Mouse (Mus musculus) erythroid progenitor cell, adult 5-6 weeks (primary cell): ENCODE measurements around the gene Reep3. TPM values are rescaled to one million over a fixed set of nuclear protein-coding genes. Genes with fewer than 3 reads are reported as not detected.
A peak's percentile ranks its signal among the peaks of the same experiment; 100 is the strongest.
"Not testable (repeated sequence)": the region's sequence is repeated elsewhere in the genome, so short reads cannot be mapped to it uniquely, and the experiment has no call there.

ENCODE experiments used
- ATAC-seq: replicated peaks from 2 replicates; pipeline ENCODE4 v1.8.0; 2016; ENCODE audit warnings: moderate number of reproducible peaks, mild to moderate bottlenecking, moderate TSS enrichment, inconsistent platforms; ENCODE audit not compliant: poor library complexity, low FRiP score, severe bottlenecking
- total RNA-seq, 2 experiments: library from RNA; stranded (forward) in 1 of 2; stranded (reverse) in 1 of 2; fragments of 150-400 nt in 1 of 2; fragments of 186-747, 209-891 nt in 1 of 2; gene quantifications; 2 replicates each; pipeline versions ENCODE4 v1.2.3 to v1.2.4; 2015 to 2017; ENCODE audit warnings: low replicate concordance in 2 of 2

Reep3 gene
- 9.7 and 23.9 TPM in 2 replicates for total RNA-seq (2015; ENCODE audit: low replicate concordance)
- total RNA-seq (2017; ENCODE audit: low replicate concordance), result 5.0 and 7.9 TPM in 2 replicates

DNA sequence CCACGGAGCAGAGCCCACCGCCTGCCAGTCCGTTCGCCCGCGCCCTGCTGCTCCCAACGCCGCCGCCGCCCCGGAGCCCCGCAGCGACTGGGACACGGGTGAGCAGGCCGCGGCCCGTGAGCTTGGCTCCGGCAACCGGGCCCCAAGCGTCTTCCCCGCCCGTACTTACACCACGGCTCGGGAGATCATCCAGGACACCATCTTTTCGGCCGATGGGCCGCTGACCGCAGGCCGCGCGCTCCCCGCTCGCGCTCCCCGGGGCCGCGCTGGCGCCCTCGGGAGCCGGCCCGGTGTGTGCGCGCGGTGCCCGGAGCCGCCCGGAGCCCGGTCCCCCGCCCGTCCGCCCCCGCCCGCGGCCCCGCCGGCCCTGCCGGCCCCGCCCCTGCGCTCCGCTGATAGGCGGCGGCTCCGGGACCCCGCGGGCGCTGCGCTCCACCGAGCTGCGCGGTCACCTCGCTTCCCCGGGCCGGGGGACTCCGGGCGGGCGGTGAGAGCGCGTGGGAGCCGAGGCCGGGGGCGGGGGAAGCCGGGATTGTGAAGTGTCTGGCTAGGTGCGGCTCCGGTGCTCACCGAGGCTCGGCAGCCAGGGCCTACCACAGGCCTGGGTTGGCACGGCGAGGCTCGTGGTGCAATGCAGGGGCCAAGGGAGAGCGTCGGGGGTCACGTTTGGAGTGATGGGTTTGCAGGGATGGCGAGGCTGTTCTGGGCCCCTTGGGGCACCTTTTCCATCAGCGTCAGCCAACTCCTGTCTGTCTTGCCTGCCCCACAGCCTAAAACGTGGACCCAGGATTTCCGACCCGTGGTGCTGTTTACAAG, at the start of gene Reep3:
Gene Reep3 (minus strand): TSS at position 325 of the 816 bp plus-strand sequence.
- ATAC-seq, result peak; percentile 49; the same call in 1 of the 2 replicates

DNA sequence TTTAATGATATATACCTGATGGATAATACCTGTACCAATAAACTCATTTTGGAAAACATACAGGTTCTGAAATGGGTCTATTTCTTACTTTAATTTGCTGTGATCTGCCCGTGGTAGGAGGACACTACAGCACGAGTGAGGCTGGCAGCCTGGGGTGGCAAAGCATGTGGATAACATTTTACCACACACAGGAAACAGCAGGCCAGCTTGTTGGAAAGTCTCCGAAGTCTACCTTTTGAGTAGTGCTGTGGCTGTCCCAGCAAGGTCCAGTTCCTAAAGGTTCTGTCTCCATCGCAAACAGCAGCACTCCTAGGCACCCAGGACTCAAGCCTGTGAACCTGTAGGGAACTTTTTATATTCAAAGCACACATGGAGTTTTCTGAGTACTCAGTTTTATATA, 48.9 kb upstream of the Reep3 start:
- no peak for ATAC-seq

DNA sequence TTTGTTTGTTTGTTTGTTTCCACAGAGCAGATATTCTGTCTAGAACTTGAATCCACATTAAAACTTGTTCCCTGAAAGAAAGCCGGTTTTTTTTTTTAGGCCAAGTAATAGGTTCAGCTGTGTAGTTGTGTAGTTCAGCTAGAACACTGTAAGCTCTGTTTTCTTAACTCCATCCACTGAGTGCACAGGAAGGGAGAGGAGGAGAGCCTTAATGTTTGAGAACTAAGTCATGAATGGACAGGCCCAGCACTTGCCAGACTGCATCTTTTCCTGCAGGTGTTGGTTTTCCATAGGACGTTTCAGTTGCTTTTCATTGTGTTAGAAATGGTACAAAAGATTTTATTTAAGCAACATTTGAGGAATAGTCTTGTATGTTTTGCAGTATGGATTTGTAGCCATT, 47.5 kb upstream of the Reep3 start:
- no peak for ATAC-seq

DNA sequence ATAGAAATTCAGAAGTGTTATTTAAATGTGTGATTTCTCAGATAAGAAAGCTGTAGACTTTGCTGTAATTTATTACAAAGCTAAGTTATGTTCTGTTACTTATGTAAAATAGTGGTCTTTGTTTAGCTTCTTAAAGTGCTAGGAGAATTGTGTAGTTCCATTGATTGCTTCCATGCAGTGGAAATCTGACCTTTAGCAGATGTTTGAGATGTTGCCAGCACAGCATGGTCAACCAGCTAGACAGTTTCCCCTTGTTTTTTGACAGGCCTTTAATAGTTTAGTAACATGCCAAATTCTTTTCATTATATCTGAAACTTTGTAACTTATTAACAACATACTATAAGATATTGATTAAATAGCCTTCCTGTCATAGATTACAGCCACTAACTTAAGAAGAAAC, 46.9 kb upstream of the Reep3 start:
- ATAC-seq, result no peak

DNA sequence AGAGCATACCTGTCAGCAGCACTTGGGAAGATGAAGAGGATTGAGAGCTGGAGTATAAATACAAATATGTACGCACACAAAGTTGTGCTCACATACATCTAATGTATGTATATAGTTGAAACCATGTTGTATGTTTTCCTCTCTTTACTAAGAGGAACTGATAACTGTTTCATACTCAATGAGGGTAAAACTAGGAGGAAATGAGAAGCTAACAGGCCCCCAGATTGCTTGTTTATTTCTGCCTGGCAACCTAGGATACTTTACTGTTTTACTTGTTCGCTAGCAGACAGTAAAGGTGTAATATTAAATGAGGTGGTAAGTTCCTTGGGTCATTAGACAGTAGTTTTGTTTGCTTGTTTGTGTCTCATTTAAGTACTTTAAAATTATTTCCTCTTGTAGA, 40.7 kb upstream of the Reep3 start:
- ATAC-seq, result no peak

DNA sequence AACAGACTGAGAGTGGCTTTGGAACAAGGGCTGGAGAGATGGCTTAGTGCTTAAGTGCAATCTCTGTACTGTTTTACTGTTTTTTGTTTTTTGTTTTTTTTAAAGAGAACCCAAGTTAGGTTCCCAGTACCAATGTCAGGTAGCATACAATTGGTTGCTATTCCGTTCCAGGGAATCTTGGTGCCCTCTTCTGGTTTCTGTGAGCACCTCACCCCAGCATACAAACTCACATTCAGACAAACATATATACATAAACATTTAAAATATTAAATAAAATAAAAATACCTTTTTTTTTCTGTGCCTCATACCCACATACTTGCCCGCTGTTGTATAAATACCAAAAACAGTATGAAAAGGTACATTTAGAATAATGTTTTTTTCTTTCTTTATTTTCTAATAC, 37.6 kb upstream of the Reep3 start:
- ATAC-seq, result no peak

DNA sequence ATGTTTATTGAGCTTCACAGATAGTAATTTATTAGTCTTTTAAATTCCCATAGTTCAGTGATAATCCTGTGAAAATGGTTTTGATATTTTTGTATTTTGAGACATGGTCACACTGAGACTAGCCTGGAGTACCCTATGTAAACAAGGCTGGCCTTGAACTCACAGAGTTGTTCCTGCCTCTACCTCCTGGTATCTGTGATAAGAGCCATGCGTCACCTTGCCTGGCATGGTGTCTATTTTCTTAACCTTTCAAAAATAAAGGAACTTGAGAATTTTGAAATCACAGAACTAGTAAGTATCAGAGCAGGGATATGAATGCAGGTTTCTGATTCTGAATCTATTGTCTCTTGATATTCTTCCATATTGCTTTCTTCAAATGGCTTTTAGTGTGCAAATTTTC, 35.0 kb upstream of the Reep3 start:
- ATAC-seq, result no peak

DNA sequence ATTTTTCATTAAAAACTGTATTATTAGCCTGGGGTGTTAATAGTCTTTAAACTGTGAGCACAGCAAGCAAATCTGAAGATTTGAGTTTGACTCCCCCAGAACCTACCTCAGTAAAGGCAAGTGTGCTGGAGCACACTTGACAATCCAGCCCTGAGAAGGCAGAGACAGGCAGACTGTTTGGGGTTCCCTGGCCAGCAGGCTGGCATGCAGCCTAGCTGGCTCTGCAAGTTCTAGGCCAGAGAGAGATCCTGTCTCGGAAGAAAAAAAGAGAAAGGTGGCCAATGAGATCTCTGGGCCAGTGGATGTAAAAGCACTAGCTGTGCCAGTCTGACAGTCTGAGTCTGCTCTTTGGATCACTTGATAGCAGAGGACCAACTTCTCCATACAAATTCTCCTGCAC, 32.8 kb upstream of the Reep3 start:
- ATAC-seq, result no peak

DNA sequence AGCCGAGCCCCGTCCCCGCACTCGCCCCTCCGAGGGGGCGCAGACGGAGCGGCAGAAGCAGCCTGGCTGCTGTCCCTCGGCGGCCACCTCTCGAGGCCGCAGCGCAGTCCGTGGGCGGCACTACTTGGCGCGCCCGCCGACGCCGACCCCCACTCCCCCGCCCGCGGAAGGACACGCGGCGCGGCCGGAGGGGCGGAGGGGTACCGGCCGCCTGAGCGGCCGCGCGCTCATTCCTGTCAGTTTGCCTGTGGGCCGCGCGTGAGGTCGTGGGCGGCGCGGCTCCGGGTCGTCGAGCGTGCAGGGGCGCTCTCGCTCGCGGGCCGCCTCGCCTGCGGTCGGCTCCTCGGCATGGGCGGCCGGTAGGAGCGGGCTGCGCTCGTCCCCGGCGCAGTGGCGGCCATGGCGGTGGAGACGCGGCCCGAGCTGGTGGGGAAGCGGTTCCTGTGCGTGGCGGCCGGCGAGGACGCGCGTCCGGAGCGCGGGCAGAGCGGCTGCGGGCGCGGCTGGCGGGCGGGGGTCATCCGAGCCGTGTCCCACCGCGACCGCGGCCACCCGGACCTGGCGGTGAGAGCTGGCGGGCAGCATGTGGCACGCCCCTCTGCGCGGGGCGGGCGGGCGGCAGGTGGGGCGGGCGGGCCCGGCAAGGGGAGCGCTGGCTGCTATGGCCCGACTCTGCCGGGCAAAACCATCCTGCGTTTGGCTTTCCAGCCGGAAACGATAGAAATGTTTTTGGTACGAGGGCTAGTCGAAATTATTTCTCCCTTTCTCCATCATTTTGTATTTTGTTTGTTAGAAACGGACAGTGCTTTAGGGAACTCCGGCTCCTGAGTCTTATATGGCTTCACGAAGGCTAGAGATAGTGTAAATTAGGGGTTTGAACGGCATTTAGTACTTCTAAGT, 30.4 kb upstream of the Reep3 start:
- ATAC-seq, result 0 out of 2 replicates have a peak, but pooled peaks have one; percentile 45

DNA sequence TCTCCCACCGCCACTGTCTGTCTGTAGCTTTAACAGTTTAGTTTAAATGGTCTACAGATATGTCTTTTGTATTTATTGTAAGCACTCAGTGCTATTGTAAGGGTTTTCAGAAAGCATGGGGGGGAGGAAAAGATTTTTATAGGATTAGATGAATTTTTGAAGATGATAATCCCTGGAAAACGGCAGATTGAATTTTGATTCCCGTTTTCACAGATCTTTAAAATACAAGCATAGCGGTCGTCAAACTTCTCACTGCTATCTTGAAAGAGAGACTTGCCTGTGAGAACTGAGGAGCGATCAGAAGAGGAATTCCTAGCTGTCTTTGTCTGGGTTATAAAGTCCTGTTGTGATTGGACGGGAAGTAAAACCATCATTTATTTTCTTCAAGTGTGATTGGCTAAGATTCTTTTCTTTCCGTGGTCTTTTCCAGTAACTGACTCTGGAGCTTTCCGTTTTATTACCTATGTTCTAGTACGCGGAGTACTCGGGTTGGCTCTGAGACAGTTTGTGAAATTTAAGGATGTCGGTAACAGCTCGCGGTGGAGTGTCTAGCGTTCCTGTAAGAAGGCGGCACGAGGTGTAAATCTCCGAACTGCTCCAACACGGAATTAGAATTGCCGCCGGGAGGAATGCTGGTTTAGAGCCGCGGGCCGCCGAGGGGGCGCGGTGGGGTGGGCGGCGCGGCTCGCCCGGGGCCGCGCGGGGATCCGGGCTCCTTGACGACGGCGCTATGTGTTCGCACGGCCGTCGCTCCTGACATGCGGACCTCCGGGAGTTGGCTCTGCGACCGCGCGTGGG, 29.5 kb upstream of the Reep3 start:
- no peak for ATAC-seq

DNA sequence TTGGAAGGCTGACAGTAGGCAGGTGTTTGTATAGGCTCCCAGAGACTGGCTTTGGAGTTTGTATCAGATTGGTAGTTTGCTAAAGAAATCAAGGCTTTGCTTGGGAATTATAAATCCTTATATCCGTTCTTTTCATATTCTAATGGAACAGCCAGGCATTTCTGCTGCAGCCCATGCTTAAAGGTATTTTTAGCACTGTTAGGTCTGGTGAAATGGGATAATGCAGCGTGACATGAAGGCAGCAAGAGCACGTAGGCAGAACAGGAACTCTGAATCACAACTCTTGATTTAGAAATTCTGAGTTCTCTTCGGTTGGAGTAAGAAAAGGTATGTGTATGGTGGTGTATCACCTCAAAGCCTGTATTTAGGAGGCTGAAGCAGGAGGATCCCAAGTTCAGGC, 27.4 kb upstream of the Reep3 start:
- ATAC-seq, result no peak

DNA sequence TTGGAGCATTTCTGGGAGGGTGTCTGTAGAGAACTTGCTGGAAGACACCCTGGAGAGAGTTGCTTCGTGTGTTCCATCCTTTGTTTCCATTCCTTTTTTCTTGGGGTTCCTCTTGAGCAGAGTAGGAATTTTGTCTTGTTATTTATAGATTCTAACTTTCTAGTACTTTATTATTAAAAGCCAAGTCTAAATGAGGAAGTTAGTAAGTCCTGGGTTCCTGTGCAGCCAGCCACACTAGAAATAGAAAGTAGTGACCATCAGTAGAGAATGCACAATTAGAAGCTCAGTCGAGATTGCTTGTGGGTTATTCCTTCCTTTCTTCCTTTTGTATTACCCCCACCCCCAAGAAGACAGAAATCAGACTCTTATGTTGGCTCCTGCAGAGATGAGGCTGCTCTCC, 27.0 kb upstream of the Reep3 start:
- ATAC-seq, result no peak

DNA sequence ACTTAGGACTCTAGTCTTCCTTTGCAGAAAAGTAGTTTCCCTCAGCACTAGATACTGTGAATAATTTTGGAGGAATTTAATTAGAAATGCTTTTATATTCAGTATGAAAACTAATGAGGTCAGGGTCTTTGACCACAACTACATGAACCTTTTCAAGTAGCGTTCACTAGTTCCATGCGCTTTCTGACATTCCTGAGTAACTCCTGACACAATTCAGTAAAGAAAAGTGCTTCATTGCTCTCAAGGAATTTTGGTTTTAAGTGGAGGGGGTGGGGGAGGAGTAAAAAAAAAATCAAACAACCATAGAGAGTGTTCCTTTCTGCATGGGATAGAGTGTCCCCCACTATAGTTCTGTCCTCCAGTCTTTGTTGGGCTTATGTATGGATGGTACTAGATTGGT, 23.9 kb upstream of the Reep3 start:
- ATAC-seq, result no peak

DNA sequence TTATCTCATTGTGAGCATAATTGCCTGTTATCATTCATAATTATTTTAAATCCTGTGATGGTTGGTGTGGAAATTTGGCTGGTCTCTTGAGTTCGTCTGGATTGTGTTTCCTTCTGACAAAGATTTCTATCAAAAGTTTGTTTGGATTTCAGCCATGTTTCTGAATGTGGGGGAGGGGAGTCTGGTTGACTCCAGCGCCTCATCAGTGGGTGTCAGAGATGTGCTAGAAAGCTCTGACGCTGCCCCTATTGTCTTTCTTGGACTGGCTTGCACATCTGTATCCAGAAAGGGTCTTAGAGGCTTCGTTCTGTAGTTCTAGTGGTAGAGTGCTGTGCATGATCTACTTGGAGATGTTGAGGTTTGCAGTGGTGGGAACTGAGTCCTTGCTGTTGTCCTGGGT, 23.4 kb upstream of the Reep3 start:
- no peak for ATAC-seq

DNA sequence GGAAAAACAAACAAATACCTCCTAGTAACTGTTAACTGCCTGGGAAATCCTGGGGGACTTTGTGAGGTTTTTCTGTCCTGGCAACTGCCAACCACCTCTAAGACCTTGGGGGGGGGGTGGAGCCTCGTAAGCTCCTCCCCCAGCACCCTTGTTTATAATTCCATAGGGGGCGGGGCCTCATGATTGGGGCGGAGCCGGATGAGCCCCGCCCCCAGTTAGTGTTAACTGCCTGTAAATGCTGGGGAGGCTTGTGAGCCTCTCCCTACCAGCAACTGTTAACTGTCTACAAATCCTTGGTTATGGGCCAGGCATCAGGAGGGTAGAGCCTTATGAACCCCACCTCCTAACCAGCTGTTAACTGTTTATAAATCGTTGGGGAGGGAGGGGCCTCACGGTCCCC, 22.5 kb upstream of the Reep3 start:
- ATAC-seq, result no peak

DNA sequence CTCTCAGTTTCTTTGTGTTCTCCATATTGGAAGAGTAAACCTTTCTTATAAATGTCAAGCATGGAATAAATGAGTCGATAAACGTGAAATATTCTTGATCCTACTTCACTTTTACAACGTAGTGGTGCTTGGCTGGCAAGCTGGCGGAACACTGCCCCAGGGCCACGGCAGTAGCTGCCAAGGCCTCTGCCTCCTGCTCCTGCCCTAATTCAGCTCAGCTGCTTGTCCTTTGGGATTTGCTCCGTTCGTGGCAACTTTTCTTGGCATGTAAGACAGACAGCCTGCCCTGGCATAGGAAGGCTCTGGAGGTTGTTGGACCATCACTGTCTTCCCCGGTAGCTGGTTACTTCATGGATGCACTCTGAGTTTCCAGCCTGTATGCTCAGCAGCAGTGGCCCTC, 19.5 kb upstream of the Reep3 start:
- ATAC-seq, result no peak

DNA sequence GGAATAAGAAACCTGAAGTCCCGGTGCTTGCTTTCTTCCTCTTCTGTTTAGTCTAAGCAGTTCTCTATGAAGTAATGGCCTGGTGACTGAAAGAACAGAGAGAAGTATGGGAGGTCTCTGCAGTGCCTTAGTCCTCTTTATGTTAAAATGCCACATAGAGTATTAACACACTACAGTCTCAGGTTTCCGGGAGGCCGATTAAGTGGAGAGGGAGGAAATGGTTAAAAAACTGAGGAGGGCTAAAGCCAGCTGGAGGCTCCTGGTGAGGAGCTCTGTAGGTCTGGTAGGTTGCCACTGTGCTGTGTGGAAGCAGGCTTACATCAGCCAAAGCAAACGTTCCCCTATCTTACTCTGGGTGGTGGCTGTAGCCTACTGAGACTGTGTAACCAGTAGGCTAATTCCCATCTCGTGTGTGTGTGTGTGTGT, 18.9 kb upstream of the Reep3 start:
- ATAC-seq, result no peak

DNA sequence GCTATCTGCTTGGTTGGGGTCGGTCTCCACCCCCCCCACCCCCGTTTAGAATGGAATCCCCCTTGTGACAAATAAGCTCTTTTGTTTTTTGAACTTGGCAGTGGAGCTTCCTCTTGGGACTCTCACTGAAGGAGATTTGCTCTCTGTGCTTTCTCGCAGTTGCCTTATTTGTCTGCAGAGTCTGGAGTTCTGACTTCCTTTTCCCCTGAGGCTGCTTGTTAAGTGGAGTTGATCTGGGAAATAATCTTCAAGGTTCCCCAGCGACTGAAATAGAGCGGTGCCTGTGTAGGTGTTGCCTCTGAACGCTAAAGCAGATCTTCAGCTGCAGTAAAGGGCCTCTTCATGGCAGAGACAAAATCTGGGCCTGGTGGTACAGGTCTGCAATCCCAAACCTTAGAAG, 18.4 kb upstream of the Reep3 start:
- no peak for ATAC-seq

DNA sequence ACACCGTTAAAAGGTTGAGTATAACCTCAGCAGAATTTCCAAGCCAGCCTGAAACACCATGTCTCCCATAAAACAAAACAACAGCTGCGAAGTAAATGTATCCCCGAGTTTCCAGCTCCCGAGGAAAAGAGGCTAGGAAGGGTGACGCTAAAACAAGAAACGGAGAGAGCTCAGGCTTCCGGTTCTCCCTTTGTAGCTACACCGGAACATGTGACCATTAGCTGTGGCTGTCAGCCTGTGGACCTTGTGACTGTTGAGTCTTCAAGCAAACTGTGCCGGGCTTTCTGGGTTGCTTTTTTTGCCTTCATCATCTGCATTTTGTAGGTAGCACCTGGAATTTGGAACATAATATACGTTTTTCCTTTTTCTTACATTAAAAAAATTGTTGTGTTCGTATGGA, 17.1 kb upstream of the Reep3 start:
- no peak for ATAC-seq

DNA sequence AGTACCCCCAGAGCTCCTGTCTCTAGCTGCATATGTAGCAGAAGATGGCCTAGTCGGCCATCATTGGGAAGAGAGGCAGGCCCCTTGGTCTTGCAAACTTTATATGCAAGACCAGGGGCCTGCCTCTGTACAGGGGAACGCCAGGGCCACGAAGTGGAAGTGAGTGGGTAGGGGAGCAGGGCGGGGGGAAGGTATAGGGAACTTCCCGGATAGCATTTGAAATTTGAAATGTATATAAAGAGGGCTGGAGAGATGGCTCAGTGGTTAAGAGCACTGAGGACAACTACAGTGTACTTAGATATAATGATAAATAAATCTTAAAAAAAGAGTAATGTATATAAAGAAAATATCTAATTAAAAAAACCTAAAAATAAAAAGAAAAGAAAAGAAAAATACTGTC, 16.2 kb upstream of the Reep3 start:
- not testable (repeated sequence) for ATAC-seq
